Mouse (Mus musculus) E14TG2a.4 (cell line): Measurements from ENCODE around the gene Trpc1.

ENCODE experiments used
- CTCF ChIP-seq: conservative IDR thresholded peaks from 2 replicates; pipeline ENCODE4 v1.5.1; 2014; ENCODE audit warnings: low read length
- NANOG ChIP-seq: IDR thresholded peaks from 2 replicates; pipeline ENCODE4 v1.6.1; 2014; ENCODE audit warnings: borderline replicate concordance, low read length, mixed read lengths
- POU5F1 ChIP-seq: IDR thresholded peaks from 2 replicates; pipeline ENCODE4 v1.6.1; 2014; ENCODE audit warnings: low read length, borderline replicate concordance

DNA sequence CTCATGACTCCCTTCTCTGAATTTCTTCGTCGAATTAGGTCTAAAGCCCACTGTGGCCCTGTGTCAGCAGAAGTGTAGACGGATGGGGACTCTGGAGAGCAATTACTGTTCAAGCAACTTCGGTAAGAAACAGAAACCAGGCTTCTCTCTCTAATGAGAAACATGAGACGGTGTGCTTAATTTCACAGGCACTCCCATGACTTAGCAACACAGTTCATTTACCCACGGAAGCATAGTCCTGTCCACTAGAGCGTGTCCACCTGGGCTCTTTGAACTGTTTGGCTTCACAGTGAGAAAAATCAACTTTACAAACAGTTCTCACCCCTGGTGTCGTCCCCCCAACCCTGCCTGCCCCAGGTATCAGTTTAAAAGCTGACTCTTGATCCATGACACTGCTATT, 57.4 kb downstream of the Trpc1 start:
- TF ChIP-seq CTCF (no peak), POU5F1 (no peak), NANOG (no peak)
